Mouse (Mus musculus) intestine, embryonic 15.5 days (tissue): ENCODE measurements at regions not wholly inside any gene's neighbourhood (a gene's known extent, or its start where the extent isn't known, plus 50 kb on each side); places are given as distances from the start of the nearest gene placed in this dataset.
A peak's percentile ranks its signal among the peaks of the same experiment; 100 is the strongest.
"Not testable (repeated sequence)": the region's sequence is repeated elsewhere in the genome, so short reads cannot be mapped to it uniquely, and the experiment has no call there.

Experiments used
- ATAC-seq: fragments of 200-750 bp; cut with Nextera tagmentation; 2 replicates; pipeline ENCODE4 v1.8.0; 2017; ENCODE audit warnings: moderate TSS enrichment, moderate library complexity
- H3K27ac ChIP-seq: fragments of 300-500 bp; sonication (generic); 2 replicates; pipeline ENCODE4 v1.5.1; 2015; ENCODE audit warnings: mild to moderate bottlenecking, inconsistent platforms
- H3K27me3 ChIP-seq: fragments of 300-500 bp; sonication (generic); replicated peaks from 2 replicates; pipeline ENCODE4 v1.6.1; 2015; ENCODE audit warnings: inconsistent platforms
- H3K36me3 ChIP-seq: fragments of 300-500 bp; sonication (generic); 2 replicates; pipeline ENCODE4 v1.6.1; 2015; ENCODE audit warnings: inconsistent platforms
- H3K4me1 ChIP-seq: fragments of 300-500 bp; sonication (generic); replicated peaks from 2 replicates; pipeline ENCODE4 v1.6.1; 2015; ENCODE audit warnings: inconsistent platforms
- H3K4me2 ChIP-seq: fragments of 300-500 bp; sonication (generic); replicated peaks from 2 replicates; pipeline ENCODE4 v1.6.1; 2015; ENCODE audit warnings: mild to moderate bottlenecking, inconsistent platforms
- H3K4me3 ChIP-seq: fragments of 300-500 bp; sonication (generic); replicated peaks from 2 replicates; pipeline ENCODE4 v1.5.1; 2015; ENCODE audit warnings: inconsistent platforms
- H3K9ac ChIP-seq: fragments of 300-500 bp; sonication (generic); 2 replicates; pipeline ENCODE4 v1.6.1; 2015; ENCODE audit warnings: inconsistent platforms
- H3K9me3 ChIP-seq: fragments of 300-500 bp; sonication (generic); 2 replicates; pipeline ENCODE4 v1.6.1; 2016; ENCODE audit warnings: inconsistent platforms
- WGBS: fragments of 180-500 bp; shearing (Covaris S2); methylation state at CpG from one replicate; pipeline ENCODE4 v1.1.7; 2015; 5-methylcytosine and 5-hydroxymethylcytosine counted together

- no peaks in the 10 kb centered on the region for H3K9me3 ChIP-seq
- peak; percentile 79 for ATAC-seq
- WGBS = 32% methylated on average over 5 of the region's 5 CpGs
- no peak overlapping the region for H3K4me3 ChIP-seq
- H3K27ac ChIP-seq = 0 out of 2 replicates have a peak overlapping the region, but pooled peaks have one; percentile 36
- no peaks in the 10 kb centered on the region for H3K27me3 ChIP-seq
- no peaks in the 10 kb centered on the region for H3K36me3 ChIP-seq
- H3K4me2 ChIP-seq = no peak overlapping the region
- 0 out of 2 replicates have a peak, but pooled peaks cover 7% of the 10 kb centered on the region for H3K4me1 ChIP-seq
- H3K9ac ChIP-seq = no peak overlapping the region
These were observed 57.6 kb upstream of the Lekr1 start for GRCm38 (mm10) chr3:65608385-65608784.

- H3K4me2 ChIP-seq = no peak overlapping the region
- no peak overlapping the region for H3K4me3 ChIP-seq
- 0 out of 2 replicates have a peak, but pooled peaks cover 7% of the 10 kb centered on the region for H3K4me1 ChIP-seq
- H3K36me3 ChIP-seq = no peaks in the 10 kb centered on the region
- no peaks in the 10 kb centered on the region for H3K9me3 ChIP-seq
- no peaks in the 10 kb centered on the region for H3K27me3 ChIP-seq
- 0 out of 2 replicates have a peak, but pooled peaks have one; percentile 65 for ATAC-seq
- 58% methylated on average over 3 of the region's 3 CpGs for WGBS
- no peak overlapping the region for H3K27ac ChIP-seq
- H3K9ac ChIP-seq = no peak overlapping the region
These were observed 54.3 kb upstream of the Lekr1 start for GRCm38 (mm10) chr3:65611712-65612111.

GRCm38 (mm10) chr3:65612387-65612786 is 53.6 kb upstream of the Lekr1 start:
- no peak overlapping the region for H3K4me2 ChIP-seq
- H3K36me3 ChIP-seq = no peaks in the 10 kb centered on the region
- H3K27me3 ChIP-seq = no peaks in the 10 kb centered on the region
- H3K4me3 ChIP-seq = no peak overlapping the region
- no peak overlapping the region for H3K27ac ChIP-seq
- H3K9me3 ChIP-seq = no peaks in the 10 kb centered on the region
- WGBS = 48% methylated on average over 6 of the region's 6 CpGs
- no peak for ATAC-seq
- 0 out of 2 replicates have a peak, but pooled peaks cover 7% of the 10 kb centered on the region for H3K4me1 ChIP-seq
- H3K9ac ChIP-seq = no peak overlapping the region

- ATAC-seq = no peak
- H3K4me1 ChIP-seq = 0 out of 2 replicates have a peak, but pooled peaks cover 7% of the 10 kb centered on the region
- no peaks in the 10 kb centered on the region for H3K27me3 ChIP-seq
- H3K4me3 ChIP-seq = no peak overlapping the region
- no peak overlapping the region for H3K9ac ChIP-seq
- H3K27ac ChIP-seq = no peak overlapping the region
- H3K36me3 ChIP-seq = no peaks in the 10 kb centered on the region
- H3K9me3 ChIP-seq = no peaks in the 10 kb centered on the region
- WGBS = 49% methylated on average over 6 of the region's 6 CpGs
- no peak overlapping the region for H3K4me2 ChIP-seq
These were observed 53.1 kb upstream of the Lekr1 start for GRCm38 (mm10) chr3:65612968-65613367.

- H3K27ac ChIP-seq, H3K4me2 ChIP-seq, H3K36me3 ChIP-seq, H3K9ac ChIP-seq, H3K4me3 ChIP-seq, H3K9me3 ChIP-seq, ATAC-seq, H3K4me1 ChIP-seq, H3K27me3 ChIP-seq: not testable (repeated sequence)
- WGBS = 84% methylated on average over 8 of the region's 8 CpGs
These were observed 51.1 kb upstream of the Lekr1 start for GRCm38 (mm10) chr3:65614901-65615300.
